Mouse (Mus musculus): ENCODE measurements around the gene Dhps.

Gene Dhps

DNA sequence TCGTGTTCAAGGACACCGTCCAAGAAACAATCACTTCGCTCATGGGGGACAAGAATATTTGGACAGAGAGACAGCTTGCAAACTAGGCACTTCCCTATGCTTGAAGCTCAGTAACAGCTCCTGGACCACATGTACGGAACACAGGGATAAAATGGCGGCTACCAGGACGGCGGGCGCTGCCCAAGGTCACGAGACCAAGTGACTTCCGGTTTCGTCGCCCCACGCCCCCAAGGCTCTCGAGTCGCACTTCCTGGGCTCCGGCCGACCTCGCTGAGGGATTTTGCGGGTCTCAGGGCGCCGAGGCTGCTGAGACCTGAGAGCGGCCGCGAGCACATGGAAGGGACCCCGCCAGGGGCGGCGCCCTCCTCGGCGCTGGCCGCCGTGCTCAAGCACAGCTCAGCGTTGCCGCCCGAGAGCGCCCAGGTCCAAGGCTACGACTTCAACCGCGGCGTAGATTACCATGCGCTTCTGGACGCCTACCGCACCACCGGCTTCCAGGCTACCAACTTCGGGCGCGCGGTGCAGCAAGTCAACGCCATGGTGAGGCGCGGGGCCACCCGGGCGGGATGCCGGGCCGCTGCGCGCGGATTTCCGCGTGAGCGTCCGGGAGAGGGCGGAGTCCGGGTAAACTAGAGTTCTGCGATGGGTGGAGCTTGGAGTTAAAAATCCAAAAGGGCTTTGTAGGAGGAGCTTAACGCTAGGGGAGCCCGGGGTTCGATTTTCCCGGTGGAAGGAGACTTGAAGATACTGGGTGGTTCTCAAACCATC lies at the start of gene Dhps:
TSS of gene Dhps (plus strand) at position 244 of the 768 bp plus-strand sequence.
- peak; percentile 90 for DNase-seq (ENCODE audit: low spot score)

DNA sequence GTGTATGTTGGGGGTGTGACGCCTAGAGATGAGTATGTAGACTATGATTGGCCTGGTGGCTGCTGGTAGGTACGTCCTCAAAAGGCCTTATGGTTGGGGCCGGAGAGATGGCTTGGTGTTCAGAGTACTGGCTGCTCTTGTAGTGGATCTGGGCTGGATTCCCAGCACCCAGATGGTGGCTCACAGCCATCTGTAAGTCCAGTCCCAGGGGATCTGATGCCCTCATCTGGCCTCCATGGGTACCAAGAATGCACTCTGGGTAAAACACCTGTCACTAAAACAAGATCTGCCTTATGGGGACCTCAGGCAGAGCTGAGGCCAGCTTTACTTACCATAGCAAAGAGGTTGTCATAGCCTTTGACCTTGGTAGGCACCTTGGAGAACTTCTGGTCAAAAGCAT lies 47.7 kb upstream of the Dhps start:
- DNase-seq (ENCODE audit: low spot score) = no peak

DNA sequence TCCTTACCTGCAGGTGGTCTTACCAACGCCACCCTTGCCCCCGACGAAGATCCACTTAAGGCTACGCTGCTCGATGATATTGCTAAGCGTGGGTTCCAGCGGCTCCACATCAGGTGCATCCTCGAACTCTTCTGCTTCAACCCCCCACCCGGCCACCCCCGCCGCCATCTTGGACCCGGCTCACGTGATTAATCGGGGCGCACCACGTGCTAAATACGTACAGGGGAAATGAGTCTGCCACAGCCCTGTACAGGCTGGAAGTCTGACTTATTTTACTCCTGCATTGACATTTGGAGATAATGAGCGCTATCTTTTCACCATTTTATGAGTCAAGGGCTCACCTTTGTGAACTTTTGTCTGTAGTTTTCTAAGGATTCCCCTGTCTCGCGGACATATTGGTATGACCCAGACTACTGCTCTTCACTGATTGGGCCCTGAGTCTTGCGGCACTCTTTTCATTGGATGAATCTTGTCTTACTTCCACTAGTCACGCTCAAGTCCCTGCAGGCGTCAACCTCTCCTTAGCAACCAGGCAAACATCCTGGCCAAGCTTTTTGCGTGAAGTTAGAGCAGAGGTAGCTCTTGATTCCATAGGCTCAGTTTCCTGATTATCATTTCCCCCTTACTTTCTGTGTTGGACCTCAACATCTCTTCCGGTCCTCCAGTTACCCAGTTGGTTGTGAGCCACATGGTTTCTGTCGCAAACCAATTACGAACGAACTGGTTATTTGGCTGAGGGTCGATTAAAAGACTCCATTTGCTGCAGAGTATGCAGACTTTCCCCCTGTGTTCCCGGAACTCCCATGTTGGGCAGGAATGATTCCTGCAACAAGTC lies 46.2 kb upstream of the Dhps start, which contains the start of gene Asna1:
TSS of gene Asna1 (minus strand) at position 184 of the 835 bp plus-strand sequence.
- DNase-seq (ENCODE audit: low spot score) = peak; percentile 93

DNA sequence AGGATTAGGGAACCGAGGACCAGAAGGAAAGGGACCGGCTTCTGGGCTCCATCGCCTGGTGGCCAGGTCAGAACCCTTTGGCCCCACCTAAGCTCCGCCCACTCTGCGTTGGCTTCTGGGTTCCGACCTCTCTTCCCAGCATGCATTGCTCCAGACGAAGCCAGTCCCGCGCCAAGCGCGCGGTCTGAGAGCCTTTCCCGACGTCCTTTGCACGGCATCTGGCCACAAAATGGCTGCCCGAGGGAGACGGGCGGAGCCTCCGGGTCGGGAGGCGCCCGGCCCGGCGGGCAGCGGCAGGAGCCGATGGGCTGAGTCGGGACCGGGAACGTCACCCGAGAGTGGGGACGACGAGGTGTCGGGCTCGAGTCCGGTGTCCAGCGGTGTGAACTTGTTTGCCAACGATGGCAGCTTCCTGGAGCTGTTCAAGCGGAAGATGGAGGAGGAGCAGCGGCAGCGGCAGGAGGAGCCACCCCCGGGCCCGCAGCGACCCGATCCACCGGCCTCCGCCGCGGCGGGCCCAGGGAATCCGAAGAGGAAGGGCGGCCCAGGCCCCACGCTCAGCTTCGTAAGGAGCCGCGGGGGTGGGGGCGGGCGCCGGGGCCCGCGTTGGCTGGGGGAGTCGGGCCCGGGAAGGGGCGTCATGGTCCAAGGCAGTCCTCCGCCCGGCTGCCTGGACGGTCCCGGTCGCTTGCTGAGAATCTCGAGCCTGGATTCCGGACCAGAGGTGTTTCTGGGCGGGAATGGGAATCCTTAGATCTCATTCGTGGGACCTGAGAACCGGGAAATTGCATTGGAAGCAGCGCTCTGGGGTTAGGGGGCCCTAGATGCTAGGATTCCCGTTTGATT lies 44.7 kb upstream of the Dhps start, which contains the start of gene Trir:
TSS of gene Trir (plus strand) at position 154 of the 846 bp plus-strand sequence.
- peak; percentile 88 for DNase-seq (ENCODE audit: low spot score)

DNA sequence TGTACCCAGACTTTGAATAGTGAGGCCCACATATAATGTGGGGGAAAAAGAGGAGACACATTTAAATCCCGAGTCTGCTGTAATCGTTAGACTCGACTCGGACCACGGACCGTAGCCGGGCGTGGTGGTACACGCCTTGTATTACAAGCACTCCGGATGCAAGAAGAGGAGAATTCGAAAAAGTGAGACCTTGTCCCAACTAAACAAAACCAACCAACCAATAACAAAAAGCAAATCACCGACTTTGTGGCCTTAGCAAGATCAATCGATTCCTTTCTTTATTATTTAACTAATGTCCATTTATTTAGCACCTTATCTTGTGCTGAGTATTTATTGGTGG lies 44.1 kb upstream of the Dhps start:
- no peak for DNase-seq (ENCODE audit: low spot score)

DNA sequence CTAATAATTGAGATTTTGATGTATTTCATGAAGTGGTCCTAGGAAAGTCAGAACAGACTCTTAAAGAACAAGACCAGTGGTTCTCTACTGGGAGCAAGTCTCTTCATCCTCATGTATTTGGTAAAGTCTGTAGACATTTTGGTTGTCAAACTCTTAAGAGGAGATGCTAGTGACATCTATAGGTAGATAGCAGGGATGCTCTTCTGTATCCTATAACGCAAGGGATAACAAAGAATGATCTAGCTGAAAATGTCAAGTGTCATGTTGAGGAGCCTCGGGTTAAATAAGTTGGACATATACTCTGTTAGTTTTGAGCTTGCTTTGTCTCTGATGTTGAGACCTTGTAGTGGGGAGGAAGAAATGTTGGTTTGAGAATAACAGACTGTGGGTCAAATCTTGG lies 43.6 kb upstream of the Dhps start:
- no peak for DNase-seq (ENCODE audit: low spot score)

DNA sequence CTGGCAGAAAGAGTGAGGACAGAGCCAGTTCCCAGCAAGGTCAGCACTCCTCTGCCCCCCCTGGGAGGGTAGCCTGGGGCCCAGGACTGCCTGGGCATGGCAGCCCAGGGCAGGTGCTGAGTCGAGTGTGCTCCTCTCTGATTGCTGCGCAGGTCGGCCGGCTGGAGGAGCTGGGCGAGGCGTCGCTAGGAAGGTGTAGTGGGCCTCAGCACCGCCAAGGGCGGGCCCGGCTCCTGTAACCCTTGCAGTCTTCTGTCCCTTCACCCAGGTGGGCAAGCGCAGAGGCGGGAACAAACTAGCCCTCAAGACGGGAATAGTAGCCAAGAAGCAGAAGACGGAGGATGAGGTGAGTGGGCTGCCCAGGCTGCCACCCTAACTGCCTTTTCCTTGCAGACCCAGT lies 42.3 kb upstream of the Dhps start:
- no peak for DNase-seq (ENCODE audit: low spot score)

DNA sequence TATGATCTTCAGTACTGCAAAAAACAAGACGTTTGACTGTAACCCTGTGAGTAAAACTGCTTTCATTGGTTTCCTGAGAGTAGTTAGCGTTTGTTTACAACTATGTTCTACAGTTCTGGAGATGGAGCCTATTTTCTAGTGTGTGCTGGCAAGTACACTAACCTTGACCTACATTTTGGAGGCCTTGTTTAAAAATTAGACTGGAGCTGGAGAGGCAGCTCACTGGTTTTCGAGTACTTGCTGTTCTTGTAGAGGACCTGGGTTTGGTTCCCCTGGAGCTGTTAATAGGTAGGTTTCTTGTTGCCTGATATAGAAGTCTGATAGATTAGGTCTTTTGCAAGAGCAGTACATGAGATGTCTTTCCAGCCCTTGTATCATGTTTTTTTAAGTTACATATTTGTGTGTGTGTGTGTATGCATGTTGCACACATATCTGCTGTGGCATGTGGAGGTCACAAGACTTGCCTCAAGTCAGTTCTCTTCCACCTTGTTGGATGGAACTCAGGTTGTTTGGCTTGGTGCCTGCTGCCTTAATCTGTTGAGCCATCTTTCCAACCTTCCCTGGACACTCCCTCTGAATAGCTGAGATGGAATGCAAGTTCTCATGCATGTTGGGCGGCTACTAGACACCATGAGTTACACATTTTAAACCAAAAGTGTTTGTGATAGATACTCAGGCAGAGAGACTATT lies 38.8 kb upstream of the Dhps start:
- no peak for DNase-seq (ENCODE audit: low spot score)

DNA sequence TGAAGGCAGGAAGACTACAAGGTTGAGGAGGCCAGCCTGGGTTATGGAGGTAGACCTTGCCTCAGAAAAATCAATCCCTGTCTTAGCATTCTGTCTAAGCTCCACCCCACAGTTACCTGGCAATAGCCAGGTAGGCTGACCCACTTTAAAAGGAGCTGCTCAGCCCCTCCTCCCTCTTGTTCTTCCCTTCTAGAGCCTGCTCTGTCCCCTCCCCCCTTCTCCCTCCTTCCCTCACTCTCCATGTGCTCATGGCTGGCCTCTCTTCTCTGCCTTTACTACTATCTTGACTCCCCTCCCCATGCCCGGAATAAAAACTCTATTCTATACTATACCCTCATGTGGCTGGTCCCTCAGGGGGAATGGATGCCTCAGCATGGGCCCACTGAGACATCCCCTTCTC lies 37.7 kb upstream of the Dhps start:
- DNase-seq (ENCODE audit: low spot score) = no peak

DNA sequence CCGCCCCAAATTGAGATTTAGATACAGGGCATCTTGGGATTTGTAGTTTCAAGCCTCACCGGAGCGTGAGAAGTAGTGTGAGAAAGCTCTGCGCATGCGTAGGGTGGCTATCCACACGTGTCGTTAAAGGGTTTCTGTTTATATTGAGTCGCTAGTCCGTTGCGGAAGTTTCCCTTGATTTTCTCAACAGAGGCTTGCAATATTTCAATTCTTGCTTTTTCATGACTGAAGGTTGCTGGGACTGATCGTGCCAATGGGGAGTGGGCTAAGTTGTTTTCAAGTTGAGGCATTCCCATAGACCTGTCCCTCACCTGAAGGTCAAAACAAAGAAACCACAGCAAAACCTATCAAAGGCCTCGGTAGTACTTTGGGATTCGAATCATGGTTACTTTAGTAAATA lies 36.8 kb upstream of the Dhps start:
- peak; percentile 84 for DNase-seq (ENCODE audit: low spot score)

DNA sequence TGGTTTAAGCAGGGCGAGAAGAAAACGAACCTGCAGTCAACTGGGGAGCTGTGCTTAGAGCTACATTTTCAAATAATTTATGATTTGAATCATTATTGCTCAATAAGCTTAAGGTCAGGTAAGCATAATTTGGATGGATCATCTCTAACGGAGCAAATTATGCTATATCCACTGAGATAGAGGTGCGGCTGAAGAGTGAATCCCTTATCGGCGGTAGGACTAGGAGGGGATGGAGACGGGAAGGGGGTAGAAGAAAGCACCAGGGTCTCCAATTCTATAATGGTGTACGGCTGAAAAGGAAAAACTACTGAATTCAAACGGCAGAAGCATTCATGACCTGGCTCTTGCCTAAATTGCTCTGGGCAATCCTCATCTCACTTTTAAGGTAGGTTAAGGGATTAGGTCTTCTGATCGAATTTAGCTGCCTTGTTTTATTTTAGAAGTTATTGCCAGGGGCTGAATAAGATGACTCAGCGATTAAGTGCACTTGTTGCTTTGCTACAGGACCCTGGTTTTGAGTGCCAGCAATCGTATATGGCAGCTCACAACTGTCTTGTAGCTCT lies 36.3 kb upstream of the Dhps start:
- no peak for DNase-seq (ENCODE audit: low spot score)

DNA sequence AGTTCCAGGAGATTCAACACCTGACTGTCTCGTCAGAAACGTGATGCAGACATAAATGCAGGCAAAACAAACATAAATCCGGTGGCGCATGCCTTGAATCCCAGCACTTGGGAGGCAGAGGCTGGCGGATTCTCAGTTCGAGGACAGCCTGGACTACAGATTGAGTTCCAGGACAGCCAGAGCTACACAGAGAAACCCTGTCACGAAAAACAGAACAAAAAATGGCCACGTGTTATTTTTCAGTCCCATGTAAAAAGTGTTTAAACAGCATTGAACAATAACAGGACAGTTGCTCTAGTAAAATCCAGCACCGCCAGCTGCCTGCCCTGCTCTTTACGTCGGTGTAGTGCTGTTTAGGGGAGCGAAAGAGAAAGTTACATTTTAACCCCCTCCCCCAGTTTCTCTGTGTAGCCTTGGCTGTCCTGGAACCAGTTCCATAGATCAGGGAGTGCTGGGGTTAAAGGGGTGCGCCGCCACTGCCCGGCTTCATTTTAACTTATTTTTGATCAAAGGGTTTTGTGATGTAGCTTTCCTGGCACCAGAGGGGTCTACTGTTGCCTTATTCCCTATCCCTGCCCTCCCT lies 35.7 kb upstream of the Dhps start:
- peak; percentile 47 for DNase-seq (ENCODE audit: low spot score)

DNA sequence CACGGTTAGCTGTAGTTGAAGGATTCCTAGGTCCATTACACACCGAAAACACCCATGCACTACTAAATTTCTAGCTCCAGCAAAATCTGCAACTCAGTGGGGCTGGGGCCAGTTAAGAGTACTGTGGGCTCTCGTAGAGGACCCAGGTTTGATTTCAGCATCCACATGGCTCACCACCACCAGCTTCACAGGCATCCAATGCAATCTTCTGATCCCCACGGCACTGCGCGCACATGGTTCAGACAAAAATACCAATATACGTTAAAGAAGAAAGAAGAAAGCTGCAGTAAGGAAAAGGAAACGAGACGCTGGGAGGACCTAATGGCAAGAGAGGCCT lies 35.2 kb upstream of the Dhps start:
- no peak for DNase-seq (ENCODE audit: low spot score)

DNA sequence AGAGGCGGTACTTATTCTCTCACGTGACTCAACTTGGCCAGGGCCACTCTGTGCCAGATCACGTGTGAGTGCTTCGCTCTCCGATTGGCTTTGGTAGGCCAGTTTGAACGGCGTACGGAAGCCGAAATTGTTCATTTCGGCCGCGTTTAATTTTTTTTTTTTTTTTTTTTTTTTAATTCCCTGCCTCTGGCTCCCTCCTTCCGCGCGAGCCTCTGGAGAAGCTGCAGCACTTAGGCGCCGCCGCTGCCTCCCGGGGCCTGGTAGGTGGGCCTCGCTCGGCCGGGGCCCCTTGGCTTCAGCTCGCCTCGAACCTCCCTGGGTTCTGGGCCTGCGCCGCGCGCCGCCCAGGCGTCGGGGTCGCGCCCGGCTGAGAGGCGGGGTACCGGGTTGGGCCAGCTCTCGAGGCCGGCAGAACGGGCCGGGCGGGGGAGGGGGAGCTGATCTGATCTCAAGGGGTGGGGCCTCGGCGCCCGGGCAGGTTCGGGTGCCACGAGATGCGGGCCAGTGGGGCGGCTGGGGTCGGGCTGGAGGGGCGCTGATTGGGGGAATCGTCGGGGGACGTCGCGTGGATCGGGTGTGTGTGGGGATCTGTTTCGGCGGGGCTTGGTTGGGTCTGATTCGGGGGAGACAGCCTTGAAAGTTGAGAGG lies 34.7 kb upstream of the Dhps start, which contains the start of gene Tnpo2:
TSS of gene Tnpo2 (plus strand) at position 198 of the 648 bp plus-strand sequence.
- DNase-seq (ENCODE audit: low spot score) = peak; percentile 92

DNA sequence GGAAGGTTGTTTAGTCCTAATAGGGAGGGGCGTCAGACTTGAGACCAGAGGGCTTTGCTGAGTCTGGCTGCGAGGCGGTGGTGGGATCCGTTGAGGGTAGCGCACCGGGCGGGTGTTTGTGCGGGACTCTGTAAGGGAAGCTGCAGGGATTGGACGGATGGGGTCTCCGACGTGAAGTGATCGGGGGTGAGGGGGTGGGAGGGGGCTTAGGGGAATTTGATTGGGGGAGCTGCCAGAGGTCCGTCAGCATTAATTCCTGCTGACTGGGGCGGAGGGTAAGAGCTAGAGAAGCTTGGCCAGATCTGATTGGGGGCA lies 34.2 kb upstream of the Dhps start:
- no peak for DNase-seq (ENCODE audit: low spot score)

DNA sequence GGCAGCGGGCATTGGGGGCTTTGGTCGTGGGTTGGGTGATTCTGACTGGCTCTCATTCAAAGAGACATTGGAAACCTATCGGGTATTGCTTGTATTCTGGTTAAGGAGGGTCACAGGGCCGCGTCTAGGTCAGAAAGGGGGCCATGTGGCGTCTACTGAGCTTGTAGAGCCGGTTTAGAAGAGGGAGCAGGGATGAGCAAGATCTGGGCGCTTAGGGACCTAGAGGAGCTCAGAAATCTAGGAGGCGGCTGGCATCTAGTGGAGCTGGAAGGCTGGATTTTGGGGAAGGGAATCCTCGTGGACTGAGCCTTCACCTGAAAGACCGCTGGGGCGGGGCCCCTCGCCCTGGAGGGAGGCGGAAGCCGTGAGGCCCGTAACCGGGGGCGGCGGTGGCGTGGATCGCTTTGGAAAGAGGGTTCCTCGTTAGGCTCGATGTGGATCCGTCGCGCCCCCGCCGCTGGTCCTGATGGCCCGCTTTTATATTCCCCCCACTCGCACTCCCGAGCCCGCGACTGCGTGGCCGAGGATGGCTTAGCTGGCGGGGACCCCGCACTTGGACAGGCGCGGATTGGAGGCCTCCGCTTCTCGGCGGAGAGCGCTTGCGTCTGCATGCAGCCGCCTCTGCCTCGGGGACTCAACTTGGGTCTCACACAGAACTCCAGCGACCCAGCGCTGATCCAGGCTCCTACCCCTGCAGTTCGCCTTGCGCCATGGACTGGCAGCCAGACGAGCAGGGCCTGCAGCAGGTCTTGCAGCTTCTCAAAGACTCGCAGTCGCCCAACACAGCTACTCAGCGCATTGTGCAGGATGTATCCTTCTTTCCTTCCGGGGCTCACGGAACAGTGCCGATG lies 33.7 kb upstream of the Dhps start:
- DNase-seq (ENCODE audit: low spot score) = peak; percentile 46

DNA sequence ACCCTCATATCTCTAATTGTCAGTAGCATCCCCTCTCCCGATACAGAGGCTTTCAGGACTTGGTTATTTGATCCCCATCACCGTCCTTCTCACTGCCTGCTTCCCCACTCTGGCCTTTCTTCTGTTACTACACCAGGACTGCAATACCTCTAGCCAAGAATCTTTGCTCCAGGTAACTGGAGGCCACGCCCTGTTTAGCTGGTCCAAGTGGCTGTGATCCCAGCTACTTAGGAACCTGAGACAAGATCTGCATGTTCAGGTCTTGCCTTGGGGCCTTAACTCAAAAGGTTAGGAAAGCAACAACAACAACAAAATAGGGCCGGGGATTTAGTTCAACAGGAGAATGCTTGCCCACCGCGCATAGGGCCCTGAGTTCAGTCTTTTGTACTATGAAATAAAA lies 27.9 kb upstream of the Dhps start:
- DNase-seq (ENCODE audit: low spot score) = no peak

DNA sequence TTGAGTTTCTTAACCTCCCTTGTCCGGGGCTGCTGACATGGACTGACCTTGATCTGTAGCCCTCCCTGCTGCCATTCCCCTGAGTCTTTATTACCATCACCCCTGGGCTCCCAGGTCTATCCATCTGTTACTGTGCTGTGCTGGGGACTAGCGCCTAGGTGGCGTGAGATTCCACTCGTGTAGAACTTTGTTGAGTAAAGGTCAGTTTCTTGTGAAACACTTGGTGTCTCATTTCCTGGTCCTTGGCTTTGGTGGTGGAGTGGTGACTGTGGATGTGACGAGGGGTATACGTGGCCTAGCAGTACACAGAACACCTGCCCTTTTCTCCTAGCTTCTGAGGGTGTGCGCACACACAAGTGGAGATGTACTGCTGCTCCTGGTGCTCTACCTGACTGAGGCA lies 14.2 kb upstream of the Dhps start:
- no peak for DNase-seq (ENCODE audit: low spot score)

DNA sequence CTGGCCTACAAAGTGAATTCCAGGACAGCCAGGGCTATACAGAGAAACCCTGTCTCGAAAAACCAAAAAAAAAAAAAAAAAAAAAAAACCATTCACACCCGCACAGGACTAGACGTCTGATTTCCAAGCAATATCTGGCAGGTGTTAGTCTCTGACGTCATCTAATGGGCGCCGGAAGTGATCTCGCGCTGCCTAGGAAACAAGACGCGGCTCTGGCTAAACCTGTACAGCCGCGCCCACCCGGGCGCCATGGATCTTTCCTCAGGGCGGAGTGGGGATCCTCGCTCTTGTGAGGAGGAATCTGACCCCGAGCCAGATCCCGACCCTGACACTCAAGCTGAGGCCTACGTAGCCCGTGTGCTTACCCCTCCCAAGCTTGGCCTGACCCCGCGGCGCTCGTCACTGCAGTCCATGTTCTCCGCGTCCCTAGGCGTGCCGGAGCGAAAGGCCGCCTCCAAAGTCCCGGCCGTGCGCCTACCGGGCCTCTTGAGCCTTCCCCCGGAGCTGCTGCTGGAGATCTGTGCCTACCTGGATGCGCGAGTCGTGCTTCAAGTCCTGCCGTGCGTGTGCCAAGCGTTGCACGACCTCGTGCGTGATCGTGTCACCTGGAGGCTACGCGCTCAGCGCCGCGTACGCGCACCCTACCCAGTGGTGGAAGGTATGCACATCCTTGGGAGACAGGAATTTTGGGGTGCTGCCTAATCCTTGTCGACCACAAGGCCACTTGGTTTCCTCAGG lies 11.5 kb upstream of the Dhps start, which contains the start of gene Fbxw9:
TSS of gene Fbxw9 (plus strand) at position 177 of the 738 bp plus-strand sequence.
- peak; percentile 92 for DNase-seq (ENCODE audit: low spot score)

Measured in T-cell, adult 2 months (primary cell).